Mouse (Mus musculus) midbrain, embryonic 11.5 days (tissue): ENCODE measurements at regions not wholly inside any gene's neighbourhood (a gene's known extent, or its start where the extent isn't known, plus 50 kb on each side); places are given as distances from the start of the nearest gene placed in this dataset.

Source experiments
- ATAC-seq: fragments of 200-750 bp; cut with Nextera tagmentation; 2 replicates; pipeline ENCODE4 v1.8.0; 2017; ENCODE audit warnings: moderate TSS enrichment, moderate library complexity; ENCODE audit not compliant: low FRiP score
- DNase-seq: peaks from one replicate; pipeline ENCODE4 v3.0.0; 2015; ENCODE audit warnings: low spot score; ENCODE audit errors: missing footprints
- H3K27ac ChIP-seq: fragments of 300-500 bp; sonication (generic); 2 replicates; pipeline ENCODE4 v1.5.1; 2014; ENCODE audit warnings: low read depth, low read length
- H3K27me3 ChIP-seq: fragments of 300-500 bp; sonication (generic); 2 replicates; pipeline ENCODE4 v1.6.1; 2014; ENCODE audit warnings: mild to moderate bottlenecking, low read length, moderate library complexity, mixed read lengths; ENCODE audit not compliant: control insufficient read depth, insufficient read depth
- H3K36me3 ChIP-seq: fragments of 300-500 bp; sonication (generic); 2 replicates; pipeline ENCODE4 v1.6.1; 2014; ENCODE audit warnings: mild to moderate bottlenecking, low read length, moderate library complexity, mixed read lengths; ENCODE audit not compliant: control insufficient read depth, insufficient read depth
- H3K4me1 ChIP-seq: fragments of 300-500 bp; sonication (generic); 2 replicates; pipeline ENCODE4 v1.6.1; 2014; ENCODE audit warnings: low read length; ENCODE audit not compliant: control insufficient read depth, insufficient read depth
- H3K4me2 ChIP-seq: fragments of 300-500 bp; sonication (generic); 2 replicates; pipeline ENCODE4 v1.6.1; 2014; ENCODE audit warnings: mild to moderate bottlenecking, moderate library complexity
- H3K4me3 ChIP-seq: fragments of 300-500 bp; sonication (generic); 2 replicates; pipeline ENCODE4 v1.5.1; 2014; ENCODE audit warnings: low read depth, low read length
- H3K9ac ChIP-seq: fragments of 300-500 bp; sonication (generic); 2 replicates; pipeline ENCODE4 v1.6.1; 2014; ENCODE audit warnings: low read length
- H3K9me3 ChIP-seq: fragments of 300-500 bp; sonication (generic); 2 replicates; pipeline ENCODE4 v1.6.1; 2016; ENCODE audit warnings: low read length; ENCODE audit not compliant: control insufficient read depth
- WGBS: fragments of 180-500 bp; shearing (Covaris S2); extraction: QIAGEN DNeasy Blood & Tissue Kit; methylation state at CpG from one replicate; pipeline ENCODE4 v1.1.7; 2014; 5-methylcytosine and 5-hydroxymethylcytosine counted together

DNA sequence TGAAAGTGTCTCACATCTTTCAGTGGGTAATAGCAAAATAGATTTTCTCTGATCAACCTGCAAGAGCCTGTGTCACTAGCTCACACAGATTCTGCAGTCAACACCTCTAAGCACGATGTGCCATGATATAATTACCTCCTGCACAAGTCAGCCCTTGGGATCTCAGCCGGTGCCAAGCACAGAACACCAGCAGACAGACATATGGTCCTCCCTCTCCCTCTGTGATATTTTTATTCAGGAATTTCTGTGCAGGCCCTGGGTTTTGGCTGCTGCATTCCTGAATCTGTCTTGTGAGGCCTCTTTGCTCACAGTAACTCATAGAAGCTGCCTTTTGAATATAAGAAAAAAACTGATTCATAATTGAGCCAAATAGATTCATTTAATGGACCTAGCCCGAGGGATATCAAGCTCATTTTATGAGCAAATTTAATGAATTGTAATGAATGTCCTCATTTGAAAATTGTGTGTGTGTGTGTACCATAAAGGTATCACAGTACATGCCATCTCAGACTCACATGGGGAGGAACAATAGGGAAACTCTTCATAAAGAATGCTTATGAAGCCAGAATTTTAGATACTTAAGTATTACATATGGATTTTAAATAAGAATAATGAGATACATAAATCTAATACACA, 206.7 kb upstream of the Pitrm1 start:
- Histone ChIP-seq H3K27me3 (no peaks in the 10 kb centered on the region), H3K9ac (no peak overlapping the region), H3K4me1 (no peaks in the 10 kb centered on the region), H3K4me3 (no peak overlapping the region), H3K27ac (no peak overlapping the region), H3K9me3 (no peaks in the 10 kb centered on the region), H3K4me2 (no peak overlapping the region), H3K36me3 (no peaks in the 10 kb centered on the region)
- no peak for DNase-seq
- ATAC-seq: no peak
- 79% methylated on average over 3 of the region's 3 CpGs for WGBS

DNA sequence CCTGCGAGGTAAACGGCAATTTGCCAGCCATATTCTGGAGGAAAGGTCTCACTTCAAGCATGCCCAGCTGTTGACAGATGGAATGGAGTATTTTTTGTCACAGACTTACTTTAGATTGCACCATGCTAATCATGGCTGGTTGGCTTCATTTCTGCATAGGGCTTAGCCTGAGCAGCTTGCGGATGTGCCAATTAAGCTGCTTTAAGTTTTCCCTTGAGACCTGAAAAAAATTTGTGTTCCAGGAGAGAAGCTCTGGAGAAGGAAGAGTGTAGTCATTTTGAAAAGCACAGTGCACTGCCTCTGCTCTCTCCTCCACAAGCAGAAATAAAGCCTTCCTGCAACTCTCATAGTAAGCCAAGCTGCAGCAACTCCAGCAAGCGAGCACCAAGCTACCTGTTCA, 182.8 kb upstream of the Pitrm1 start:
- Histone ChIP-seq H3K4me3 (no peak overlapping the region), H3K9me3 (no peaks in the 10 kb centered on the region), H3K9ac (no peak overlapping the region), H3K4me2 (no peak overlapping the region), H3K36me3 (no peaks in the 10 kb centered on the region), H3K4me1 (no peaks in the 10 kb centered on the region), H3K27ac (no peak overlapping the region), H3K27me3 (no peaks in the 10 kb centered on the region)
- ATAC-seq (no peak), DNase-seq (no peak)
- WGBS: 89% methylated on average over 4 of the region's 4 CpGs

DNA sequence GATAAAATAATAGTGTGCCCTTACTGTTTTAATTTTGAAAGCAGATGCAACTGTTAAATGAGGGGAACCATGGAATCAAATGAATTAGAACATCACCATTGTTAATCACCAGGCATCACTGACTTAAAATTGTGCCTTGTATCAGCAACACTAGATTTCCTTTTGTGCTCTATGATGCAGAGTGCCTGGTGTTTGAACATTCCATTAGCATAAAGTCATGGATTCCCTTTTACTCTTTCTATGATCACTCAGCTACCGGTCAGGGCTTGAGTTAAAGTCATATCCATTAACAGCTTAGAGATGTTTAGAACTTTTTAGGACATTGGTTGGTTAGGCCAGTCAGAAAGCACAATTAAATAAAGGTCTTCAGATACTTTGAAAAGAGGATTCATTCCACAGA, 180.3 kb upstream of the Pitrm1 start:
- no peaks in the 10 kb centered on the region for H3K27me3 ChIP-seq
- DNase-seq (no peak), ATAC-seq (no peak)
- no peak overlapping the region for H3K9ac ChIP-seq
- no peaks in the 10 kb centered on the region for H3K4me1 ChIP-seq
- 83% methylated on average over 1 of the region's 1 CpGs for WGBS
- H3K4me2 ChIP-seq: no peak overlapping the region
- H3K4me3 ChIP-seq: no peak overlapping the region
- no peak overlapping the region for H3K27ac ChIP-seq
- no peaks in the 10 kb centered on the region for H3K36me3 ChIP-seq
- no peaks in the 10 kb centered on the region for H3K9me3 ChIP-seq

GRCm38 (mm10) chr13:6374570-6375173, 173.3 kb upstream of the Pitrm1 start:
- DNase-seq (peak; percentile 17), ATAC-seq (no peak)
- no peak overlapping the region for H3K4me2 ChIP-seq
- H3K27me3 ChIP-seq: no peaks in the 10 kb centered on the region
- H3K9ac ChIP-seq: no peak overlapping the region
- H3K36me3 ChIP-seq: no peaks in the 10 kb centered on the region
- H3K4me1 ChIP-seq: no peaks in the 10 kb centered on the region
- H3K4me3 ChIP-seq: no peak overlapping the region
- no peaks in the 10 kb centered on the region for H3K9me3 ChIP-seq
- WGBS: 87% methylated on average over 3 of the region's 3 CpGs
- H3K27ac ChIP-seq: no peak overlapping the region

DNA sequence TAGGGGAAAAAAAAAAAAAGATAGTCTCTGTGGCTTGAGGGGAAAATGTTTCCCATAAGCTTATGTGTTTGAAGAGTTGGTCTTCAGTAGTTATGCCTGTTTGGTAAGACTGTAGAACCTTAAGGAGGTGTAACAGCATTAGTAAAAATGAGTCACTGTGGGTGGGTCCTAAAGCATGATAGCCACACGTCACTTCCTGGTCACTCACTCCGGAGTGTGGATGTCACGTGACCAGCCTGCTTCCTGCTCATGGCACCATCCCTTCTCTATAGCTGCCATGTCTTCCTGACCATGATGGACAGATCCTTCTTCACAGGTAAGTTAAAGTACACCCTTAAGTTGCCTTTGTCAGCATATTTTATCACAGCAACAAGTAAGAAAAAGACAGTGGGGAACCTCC, 170.0 kb upstream of the Pitrm1 start:
- 95% methylated on average over 3 of the region's 3 CpGs for WGBS

DNA sequence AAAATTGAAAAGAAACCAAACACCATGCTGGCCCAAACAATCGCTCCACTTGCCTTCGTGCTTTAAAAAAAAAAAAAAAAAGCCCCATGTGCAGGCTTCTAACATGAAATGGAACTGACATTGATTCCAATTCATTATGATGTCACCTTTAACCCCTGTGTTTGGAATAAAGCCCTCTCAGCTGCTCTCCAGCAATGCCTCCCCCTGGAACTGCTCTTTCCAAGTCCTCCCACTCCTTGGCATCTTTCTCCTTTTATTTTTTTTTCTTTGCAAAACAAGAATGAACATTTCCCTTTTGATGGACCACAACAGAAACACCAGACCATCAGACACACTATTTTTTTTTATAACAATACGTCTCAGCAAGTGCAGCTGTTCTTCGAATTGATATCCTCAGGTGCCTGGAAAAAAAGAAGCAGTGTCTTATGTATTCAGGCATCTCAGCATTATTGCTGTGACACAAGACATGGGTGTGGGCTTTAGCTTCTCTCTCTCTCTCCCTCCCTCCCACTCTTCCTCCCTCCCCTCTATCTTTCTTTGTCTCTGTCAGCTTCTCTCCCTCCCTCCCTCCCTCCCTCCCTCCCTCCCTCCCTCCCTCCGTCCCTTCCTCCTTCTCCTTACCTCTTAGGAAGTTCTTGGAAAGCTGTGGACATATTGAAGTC, 152.3 kb upstream of the Pitrm1 start:
- Histone ChIP-seq H3K27me3 (no peaks in the 10 kb centered on the region), H3K4me2 (no peak overlapping the region), H3K9ac (no peak overlapping the region), H3K9me3 (no peaks in the 10 kb centered on the region), H3K36me3 (no peaks in the 10 kb centered on the region), H3K4me1 (no peaks in the 10 kb centered on the region), H3K27ac (no peak overlapping the region), H3K4me3 (no peak overlapping the region)
- ATAC-seq (peak; percentile 79), DNase-seq (peak; percentile 57)
- WGBS: 58% methylated on average over 4 of the region's 5 CpGs

More for the DNA sequence above, 170.0 kb upstream of the Pitrm1 start:
- no peak overlapping the region for H3K4me2 ChIP-seq
- no peaks in the 10 kb centered on the region for H3K4me1 ChIP-seq
- ATAC-seq: no peak
- H3K9me3 ChIP-seq: no peaks in the 10 kb centered on the region
- H3K9ac ChIP-seq: no peak overlapping the region
- no peak overlapping the region for H3K27ac ChIP-seq
- no peak for DNase-seq
- H3K4me3 ChIP-seq: no peak overlapping the region
- H3K27me3 ChIP-seq: no peaks in the 10 kb centered on the region
- H3K36me3 ChIP-seq: no peaks in the 10 kb centered on the region

GRCm38 (mm10) chr13:6397648-6398047, 150.3 kb upstream of the Pitrm1 start:
- Histone ChIP-seq H3K9ac (no peak overlapping the region), H3K9me3 (no peaks in the 10 kb centered on the region), H3K4me1 (no peaks in the 10 kb centered on the region), H3K4me2 (no peak overlapping the region), H3K27ac (no peak overlapping the region), H3K4me3 (no peak overlapping the region), H3K27me3 (no peaks in the 10 kb centered on the region), H3K36me3 (no peaks in the 10 kb centered on the region)
- DNase-seq (peak; percentile 53), ATAC-seq (no peak)
- WGBS: 96% methylated on average over 1 of the region's 1 CpGs

- Histone ChIP-seq H3K9me3 (no peaks in the 10 kb centered on the region), H3K27me3 (no peaks in the 10 kb centered on the region), H3K4me3 (no peak overlapping the region), H3K4me2 (no peak overlapping the region), H3K36me3 (no peaks in the 10 kb centered on the region), H3K4me1 (no peaks in the 10 kb centered on the region), H3K27ac (no peak overlapping the region), H3K9ac (no peak overlapping the region)
- DNase-seq (peak; percentile 65), ATAC-seq (no peak)
- WGBS: 76% methylated on average over 4 of the region's 4 CpGs
These were observed 116.1 kb upstream of the Pitrm1 start for GRCm38 (mm10) chr13:6431821-6432220.

GRCm38 (mm10) chr13:6446976-6447375, 101.0 kb upstream of the Pitrm1 start:
- Histone ChIP-seq H3K4me1 (no peaks in the 10 kb centered on the region), H3K36me3 (no peaks in the 10 kb centered on the region), H3K4me2 (no peak overlapping the region), H3K9me3 (no peaks in the 10 kb centered on the region), H3K4me3 (no peak overlapping the region), H3K27ac (no peak overlapping the region), H3K27me3 (no peaks in the 10 kb centered on the region), H3K9ac (no peak overlapping the region)
- ATAC-seq: no peak
- no peak for DNase-seq
